Mouse (Mus musculus): ENCODE results near the gene Ctse. TPM values are rescaled to one million over a fixed set of nuclear protein-coding genes. Genes with fewer than 3 reads are reported as not detected.

Ctse gene
- total and polyA plus RNA-seq, 3 experiments, result 1.4 to 11.6 (median 1.7) TPM

DNA sequence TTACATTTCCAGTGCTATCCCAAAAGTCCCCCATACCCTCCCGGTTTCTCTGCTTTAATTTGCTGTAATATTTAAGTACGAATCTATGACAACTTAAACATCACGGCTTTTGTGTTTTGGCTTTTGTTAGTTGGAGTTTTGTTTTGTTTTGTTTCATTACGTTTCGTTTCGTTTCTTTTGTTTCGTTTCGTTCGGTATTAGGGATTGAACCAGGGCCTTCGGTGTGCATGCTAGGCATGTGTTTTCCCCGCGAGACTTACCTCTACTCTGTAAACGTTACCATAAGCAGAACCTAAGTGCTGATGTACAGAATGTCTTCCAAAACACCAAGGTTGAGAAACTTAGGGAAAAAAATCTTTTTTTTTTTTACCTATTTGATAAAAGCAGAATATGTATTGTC lies 3.5 kb downstream of the Ctse start:
- peaks cover 12% of the 10 kb centered on the region for H3K79me2 ChIP-seq (replicated peaks; ENCODE audit: control insufficient read depth, extremely low read depth, insufficient read depth, poor library complexity, severe bottlenecking)
- H3K36me3 ChIP-seq (replicated peaks in 1 of 2; ENCODE audit: control insufficient read depth in 1 of 2, insufficient read depth in 1 of 2, low read length in 1 of 2), result peaks cover 0 to 5% of the 10 kb centered on the region in 2 experiments
- peak overlapping the region; percentile 12; the same call in 1 of the 2 replicates for H3K4me2 ChIP-seq (ENCODE audit: insufficient read depth, low read depth, poor library complexity, severe bottlenecking)
- in situ Hi-C loops (cut with MboI; ENCODE audit: low pct_ligation_motif_present, low pct_unique_long_range_greater_than_20kb, low sequenced_read_pairs) (no loop called here), dilution Hi-C loops (cut with MboI; ENCODE audit: extremely low pct_ligation_motif_present, extremely low pct_unique_long_range_greater_than_20kb, low sequenced_read_pairs) (no loop called here)
- peak overlapping the region; percentile 87; the same call in 1 of the 2 replicates for H3K9ac ChIP-seq (ENCODE audit: insufficient read depth, low read depth)
- H3K27me3 ChIP-seq (replicated peaks), result no peaks in the 10 kb centered on the region
- no peak for TF ChIP-seq ZNF384 (IDR thresholded peaks at IDR 0.05; ENCODE audit: low read depth, low read length)
- TF ChIP-seq ZKSCAN1 (IDR thresholded peaks at IDR 0.05; ENCODE audit: borderline replicate concordance, low read depth, low read length), result no peak
- TF ChIP-seq USF2 (conservative IDR thresholded peaks at IDR 0.05; ENCODE audit: low read depth, low read length), result no peak
- TF ChIP-seq CHD2 (IDR thresholded peaks at IDR 0.05; ENCODE audit: low read length), result peak; percentile 62
- TF ChIP-seq MAX (IDR thresholded peaks at IDR 0.05; ENCODE audit: low read length), result peak; percentile 72
- no peak for TF ChIP-seq ZMIZ1 (IDR thresholded peaks at IDR 0.05; ENCODE audit: low read depth, low read length)
- TF ChIP-seq GABPA (IDR thresholded peaks at IDR 0.05; ENCODE audit: insufficient replicate concordance, low read depth, low read length), result no peak
- TF ChIP-seq MEF2A (IDR thresholded peaks at IDR 0.05; ENCODE audit: borderline replicate concordance, low read depth, low read length), result no peak
- TF ChIP-seq RCOR1 (conservative IDR thresholded peaks at IDR 0.05; ENCODE audit: low read depth, low read length), result no peak
- no peak for TF ChIP-seq CTCF (conservative IDR thresholded peaks at IDR 0.05 in 1 of 2, IDR thresholded peaks at IDR 0.05 in 1 of 2; ENCODE audit: low read depth in 2 of 2, low read length in 2 of 2)
- TF ChIP-seq BHLHE40 (IDR thresholded peaks at IDR 0.05; ENCODE audit: low read depth, low read length), result peak; percentile 47; the same call in 1 of the 2 replicates
- peak; percentile 64; the same call in 1 of the 2 replicates for TF ChIP-seq MYC (IDR thresholded peaks at IDR 0.05; ENCODE audit: low read depth, low read length)
- TF ChIP-seq ZC3H11A (IDR thresholded peaks at IDR 0.05; ENCODE audit: low read depth, low read length), result no peak
- TF ChIP-seq USF1 (IDR thresholded peaks at IDR 0.05; ENCODE audit: low read depth, low read length), result no peak
- no peak for TF ChIP-seq ELF1 (IDR thresholded peaks at IDR 0.05; ENCODE audit: low read depth, low read length)
- no peak for TF ChIP-seq ETS1 (conservative IDR thresholded peaks at IDR 0.05; ENCODE audit: low read depth, low read length)
- peak; percentile 61 for TF ChIP-seq IRF4 (IDR thresholded peaks at IDR 0.05; ENCODE audit: low read depth, low read length)
- TF ChIP-seq POLR2A (IDR thresholded peaks at IDR 0.05; ENCODE audit: low read depth, low read length), result no peak
- no peak for TF ChIP-seq TCF12 (IDR thresholded peaks at IDR 0.05; ENCODE audit: low read depth, low read length)
- no peak for TF ChIP-seq RAD21 (IDR thresholded peaks at IDR 0.05; ENCODE audit: low read depth, low read length)
- TF ChIP-seq POLR2AphosphoS2 (IDR thresholded peaks at IDR 0.05; ENCODE audit: low read depth, low read length), result no peak
- TF ChIP-seq MAFK (IDR thresholded peaks at IDR 0.05; ENCODE audit: insufficient replicate concordance, low read length), result peak; percentile 8; the same call in 1 of the 2 replicates
- 0 out of 2 replicates have a peak, but pooled peaks have one; percentile 17 for TF ChIP-seq E2F4 (IDR thresholded peaks at IDR 0.05; ENCODE audit: insufficient replicate concordance, low read depth, low read length)
- TF ChIP-seq JUND (conservative IDR thresholded peaks at IDR 0.05; ENCODE audit: low read depth, low read length), result no peak
- TF ChIP-seq TBP (conservative IDR thresholded peaks at IDR 0.05; ENCODE audit: low read depth, low read length), result no peak
- no peak for TF ChIP-seq NELFE (IDR thresholded peaks at IDR 0.05; ENCODE audit: low read depth, low read length)
- no peak for TF ChIP-seq NRF1 (IDR thresholded peaks at IDR 0.05; ENCODE audit: low read depth, low read length)
- peak; percentile 44 for DNase-seq (ENCODE audit: extremely low read depth)
- peak overlapping the region in 2 of 3 experiments; percentile 54 to 59 for H3K4me3 ChIP-seq (replicated peaks in 1 of 3; ENCODE audit: low read depth in 2 of 3, low read length in 2 of 3, poor library complexity in 1 of 3)
- H3K27ac ChIP-seq (ENCODE audit: insufficient read depth, low read depth), result 0 out of 2 replicates have a peak overlapping the region, but pooled peaks have one; percentile 61
- H3K4me1 ChIP-seq (ENCODE audit: control insufficient read depth in 1 of 2, insufficient read depth in 2 of 2), result peaks cover 4% of the 10 kb centered on the region in 2 experiments; a peak in 3 of 4 replicates
- no peaks in the 10 kb centered on the region for H3K9me3 ChIP-seq (replicated peaks; ENCODE audit: low read length)

Measured in CH12.LX (cell line).